Mouse (Mus musculus): Measurements from ENCODE around the gene Lzts3. TPM values are rescaled to one million over a fixed set of nuclear protein-coding genes. Genes with fewer than 3 reads are reported as not detected.

Gene Lzts3
- 2.3 TPM for polyA plus RNA-seq (2014; fragmentation: Illumina TruSeq; extraction: RNeasy Lipid Tissue Mini Kit (QIAGEN cat#74804); ENCODE audit: low read depth, low replicate concordance)

DNA sequence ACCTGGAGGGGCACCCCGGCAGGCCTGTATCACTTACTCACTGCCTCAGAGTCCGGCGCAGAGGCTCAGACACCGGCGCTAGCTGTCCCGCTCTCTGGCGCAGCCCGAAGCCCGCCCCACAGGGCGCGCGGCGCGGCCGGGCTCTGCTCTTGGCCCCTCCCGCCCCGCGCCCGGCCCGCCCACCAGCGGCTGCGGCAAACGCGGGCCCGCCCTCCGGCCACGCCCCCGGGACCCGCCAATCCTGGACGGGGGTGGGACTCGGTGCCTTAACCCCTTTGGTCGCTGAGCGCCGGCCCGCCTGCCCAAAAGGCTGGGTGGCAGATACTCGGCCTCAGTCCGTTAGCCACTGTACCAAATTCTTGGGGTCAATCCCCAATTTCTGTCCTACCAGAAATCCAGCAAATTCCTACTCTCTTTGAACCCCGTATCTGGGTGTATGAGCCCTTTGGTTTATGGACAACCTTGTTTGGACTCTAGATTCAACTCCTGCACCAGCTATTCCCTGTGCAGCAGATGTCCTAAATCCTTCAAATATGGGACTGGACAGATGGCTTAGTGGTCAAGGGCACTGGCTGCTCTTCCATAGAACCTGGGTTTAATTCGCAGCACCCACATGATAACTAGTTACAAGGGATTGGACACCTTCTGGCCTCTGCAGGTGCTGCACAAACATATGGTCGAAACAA is at the start of gene Lzts3:
Gene Lzts3 (minus strand): TSS at position 120 of the 686 bp plus-strand sequence.

DNA sequence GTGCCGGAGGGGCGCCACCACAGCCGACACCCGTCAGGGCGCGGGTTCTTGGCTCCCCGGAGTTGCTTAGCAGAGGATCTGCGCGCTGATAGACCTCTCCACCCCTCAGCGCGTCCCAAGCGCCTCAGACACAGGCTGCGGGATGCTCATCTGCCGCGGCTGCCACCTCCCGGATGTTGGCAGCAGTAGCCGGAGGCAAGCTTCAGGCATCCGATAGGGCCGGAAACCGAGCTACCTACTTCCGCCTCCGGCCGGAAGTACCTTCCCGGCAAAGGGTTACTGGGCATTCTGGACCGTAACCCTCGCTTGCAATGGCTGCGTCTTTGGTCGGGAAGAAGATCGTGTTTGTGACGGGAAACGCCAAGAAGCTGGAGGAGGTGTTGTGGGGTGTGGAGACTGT is 25.0 kb upstream of the Lzts3 start, which contains the start of gene Itpa:
Gene Itpa (plus strand): TSS at position 52 of the 400 bp plus-strand sequence.

DNA sequence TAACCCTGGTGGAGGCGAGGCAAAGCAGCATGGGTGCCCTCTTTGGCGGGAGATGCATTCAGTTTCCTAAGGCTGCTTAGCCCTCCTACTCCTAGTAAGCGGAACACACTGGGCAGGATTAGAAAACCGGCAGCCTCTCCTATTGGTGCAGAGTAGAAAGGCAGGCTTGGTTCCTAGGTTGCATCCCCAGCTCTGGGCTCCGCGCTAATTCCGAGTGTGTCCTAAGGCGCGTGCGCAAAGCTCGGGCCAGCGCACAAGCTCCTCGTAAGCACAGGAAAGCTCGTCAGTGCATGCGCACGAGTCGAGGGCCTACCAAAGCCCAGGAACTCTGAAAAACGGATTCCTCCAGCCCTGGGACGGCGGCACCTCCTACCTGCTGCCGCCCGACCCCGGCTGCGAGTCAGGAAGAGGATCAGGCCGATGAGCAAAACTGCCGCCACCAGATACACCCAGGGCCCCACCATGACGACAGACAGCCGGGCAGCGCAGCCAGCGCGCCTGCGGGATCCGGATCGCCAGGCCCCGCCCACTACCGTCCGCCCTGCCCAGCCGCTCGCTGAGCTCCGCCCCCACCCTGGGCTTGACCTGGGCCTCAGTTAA is 21.6 kb upstream of the Lzts3 start, which contains the start of gene Ddrgk1:
Gene Ddrgk1 (minus strand): TSS at position 558 of the 600 bp plus-strand sequence.

DNA sequence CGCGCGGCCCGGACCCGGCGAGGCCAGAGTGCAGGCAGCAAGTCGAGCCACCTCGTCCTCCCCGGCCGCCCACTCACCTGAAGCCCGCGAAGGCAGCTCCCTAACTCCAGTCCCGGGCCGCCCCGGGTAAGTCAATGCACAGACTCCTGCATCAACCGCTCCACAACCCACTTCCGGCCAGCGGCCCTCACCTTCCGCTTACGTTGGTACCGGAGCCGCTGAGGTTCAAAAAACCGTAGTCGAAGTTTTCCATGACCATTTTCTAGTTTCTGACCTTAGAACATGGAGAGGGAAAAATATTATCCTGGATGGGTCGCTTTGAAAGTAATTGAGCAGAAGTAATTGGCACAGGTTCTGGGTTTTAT is 12.8 kb downstream of the Lzts3 start, which contains the start of the genes Fastkd5 and Ubox5:
Gene Fastkd5 (minus strand): TSS at position 189 of the 365 bp plus-strand sequence.
Gene Ubox5 (minus strand): TSS at position 200 of the 365 bp plus-strand sequence.

Other genes with a start within 250 kb of the Lzts3 start
- 0.29 TPM for gene Cpxm1, start 245.2 kb downstream of the Lzts3 start, polyA plus RNA-seq (2014; fragmentation: Illumina TruSeq; extraction: RNeasy Lipid Tissue Mini Kit (QIAGEN cat#74804); ENCODE audit: low read depth, low replicate concordance)
- not detected for gene Gm28372, start 237.6 kb downstream of the Lzts3 start, polyA plus RNA-seq (2014; fragmentation: Illumina TruSeq; extraction: RNeasy Lipid Tissue Mini Kit (QIAGEN cat#74804); ENCODE audit: low read depth, low replicate concordance)
- gene 1700020A23Rik, start 237.5 kb downstream of the Lzts3 start, polyA plus RNA-seq (2014; fragmentation: Illumina TruSeq; extraction: RNeasy Lipid Tissue Mini Kit (QIAGEN cat#74804); ENCODE audit: low read depth, low replicate concordance), result not detected
- not detected for gene Tmem239, start 236.3 kb downstream of the Lzts3 start, polyA plus RNA-seq (2014; fragmentation: Illumina TruSeq; extraction: RNeasy Lipid Tissue Mini Kit (QIAGEN cat#74804); ENCODE audit: low read depth, low replicate concordance)
- 23.9 TPM for gene Vps16, start 218.5 kb downstream of the Lzts3 start, polyA plus RNA-seq (2014; fragmentation: Illumina TruSeq; extraction: RNeasy Lipid Tissue Mini Kit (QIAGEN cat#74804); ENCODE audit: low read depth, low replicate concordance)
- 5.9 TPM for gene Pced1a, start 218.1 kb downstream of the Lzts3 start, polyA plus RNA-seq (2014; fragmentation: Illumina TruSeq; extraction: RNeasy Lipid Tissue Mini Kit (QIAGEN cat#74804); ENCODE audit: low read depth, low replicate concordance)
- gene Ptpra, start 192.5 kb downstream of the Lzts3 start, polyA plus RNA-seq (2014; fragmentation: Illumina TruSeq; extraction: RNeasy Lipid Tissue Mini Kit (QIAGEN cat#74804); ENCODE audit: low read depth, low replicate concordance), result 196 TPM
- gene Mrps26, start 79.1 kb downstream of the Lzts3 start, polyA plus RNA-seq (2014; fragmentation: Illumina TruSeq; extraction: RNeasy Lipid Tissue Mini Kit (QIAGEN cat#74804); ENCODE audit: low read depth, low replicate concordance), result 1.2 TPM
- not detected for gene Oxt, start 66.6 kb downstream of the Lzts3 start, polyA plus RNA-seq (2014; fragmentation: Illumina TruSeq; extraction: RNeasy Lipid Tissue Mini Kit (QIAGEN cat#74804); ENCODE audit: low read depth, low replicate concordance)
- gene Avp, start 60.2 kb downstream of the Lzts3 start, polyA plus RNA-seq (2014; fragmentation: Illumina TruSeq; extraction: RNeasy Lipid Tissue Mini Kit (QIAGEN cat#74804); ENCODE audit: low read depth, low replicate concordance), result not detected
- 32.5 TPM for gene Fastkd5, start 12.8 kb downstream of the Lzts3 start, polyA plus RNA-seq (2014; fragmentation: Illumina TruSeq; extraction: RNeasy Lipid Tissue Mini Kit (QIAGEN cat#74804); ENCODE audit: low read depth, low replicate concordance)
- 4.7 TPM for gene Ubox5, start 12.8 kb downstream of the Lzts3 start, polyA plus RNA-seq (2014; fragmentation: Illumina TruSeq; extraction: RNeasy Lipid Tissue Mini Kit (QIAGEN cat#74804); ENCODE audit: low read depth, low replicate concordance)
- gene Ddrgk1, start 21.9 kb upstream of the Lzts3 start, polyA plus RNA-seq (2014; fragmentation: Illumina TruSeq; extraction: RNeasy Lipid Tissue Mini Kit (QIAGEN cat#74804); ENCODE audit: low read depth, low replicate concordance), result 16.0 TPM
- 40.2 TPM for gene Itpa, start 24.8 kb upstream of the Lzts3 start, polyA plus RNA-seq (2014; fragmentation: Illumina TruSeq; extraction: RNeasy Lipid Tissue Mini Kit (QIAGEN cat#74804); ENCODE audit: low read depth, low replicate concordance)
- 0.64 TPM for gene Slc4a11, start 54.7 kb upstream of the Lzts3 start, polyA plus RNA-seq (2014; fragmentation: Illumina TruSeq; extraction: RNeasy Lipid Tissue Mini Kit (QIAGEN cat#74804); ENCODE audit: low read depth, low replicate concordance)